Mouse (Mus musculus): ENCODE results near the gene Gm20716.

DNA sequence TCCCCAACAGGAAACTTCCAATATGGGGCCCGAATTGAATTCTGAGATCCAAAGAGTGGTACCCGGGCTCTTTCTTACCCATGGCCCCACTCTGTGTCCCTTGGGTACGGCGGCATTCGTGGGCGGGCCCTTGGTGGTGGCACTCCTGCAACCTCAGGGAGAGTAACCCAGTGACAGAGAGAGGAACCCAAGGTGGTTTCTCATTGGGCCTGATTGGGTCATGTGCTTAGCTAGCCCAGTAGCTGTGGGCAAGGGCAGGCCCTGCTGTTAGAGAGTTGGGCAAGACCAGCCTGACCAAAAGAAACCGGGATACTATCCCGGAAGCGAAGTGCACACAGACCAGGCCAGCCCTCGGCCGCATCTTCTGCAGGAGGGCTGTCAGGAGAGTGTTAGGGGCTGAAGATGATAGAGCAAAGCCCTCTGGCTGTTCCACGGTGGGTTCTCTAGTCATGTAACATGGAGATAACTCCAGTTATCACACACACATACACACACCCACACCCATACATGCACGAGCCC, 59.9 kb downstream of the Gm20716 start:
- TF ChIP-seq CTCF (IDR thresholded peaks at IDR 0.05; ENCODE audit: control insufficient read depth, insufficient read depth, insufficient replicate concordance, low read depth, low read length) (no peak), POLR2A (IDR thresholded peaks at IDR 0.05; ENCODE audit: control insufficient read depth, low read depth, low read length) (no peak)

All from testis, adult 2 months (tissue).